Comparison of ENCODE assay signal across 25 mouse cellular contexts in the genomic region with DNA sequence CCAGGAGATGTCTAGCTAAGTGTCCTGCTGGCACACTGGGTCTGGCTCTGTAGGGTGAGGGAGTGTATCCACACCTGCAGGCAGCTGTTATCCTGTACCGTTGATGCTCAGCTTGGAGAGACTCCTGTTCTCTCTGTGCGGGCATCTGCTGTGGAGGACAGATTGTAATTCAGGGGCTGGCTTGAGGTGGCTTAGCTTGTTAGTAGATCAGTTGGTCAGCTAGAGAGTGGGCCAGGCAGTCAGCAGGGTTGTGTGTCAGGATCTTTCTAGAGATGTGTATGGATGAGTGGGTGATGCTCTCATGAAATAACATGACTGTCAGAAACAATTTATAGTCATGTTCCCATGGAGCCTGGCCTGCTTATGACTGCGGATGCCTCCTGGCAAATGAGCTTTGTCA. TPM values are rescaled to one million over a fixed set of nuclear protein-coding genes. Genes with fewer than 3 reads are reported as not detected.
DNase-seq lines count a peak whose midpoint lies in the region; ATAC-seq and TF ChIP-seq lines count a peak whose summit lies in the region.
"Had no signal": no experiment of that assay in that cellular context is flagged by ENCODE, and none has a peak within 500 bp of the region (broad histone marks: within the 10 kb centered on the region; RNA-seq: fewer than 3 reads in every experiment).

No protein-coding gene starts in this region.

- no peak for ATAC-seq in hindbrain, embryonic 13.5 days (ENCODE audit: low FRiP score)
- no peak for ATAC-seq in hindbrain, embryonic 14.5 days (ENCODE audit: low FRiP score)
- ATAC-seq: forebrain, embryonic 14.5 days; forebrain, embryonic 16.5 days had no signal

- no peaks in the 10 kb centered on the region for H3K9me3 ChIP-seq in hindbrain, embryonic 13.5 days
- no peaks in the 10 kb centered on the region for H3K9me3 ChIP-seq in hindbrain, embryonic 14.5 days (ENCODE audit: control insufficient read depth, low read length)
- H3K9me3 ChIP-seq: embryonic facial prominence, embryonic 13.5 days; embryonic facial prominence, embryonic 15.5 days; forebrain, embryonic 10.5 days; forebrain, embryonic 12.5 days had no signal

- no peaks in the 10 kb centered on the region for H3K27me3 ChIP-seq in hindbrain, embryonic 13.5 days
- H3K27me3 ChIP-seq in hindbrain, embryonic 14.5 days (ENCODE audit: control insufficient read depth, insufficient read depth, low read length) = no peaks in the 10 kb centered on the region
- H3K27me3 ChIP-seq: embryonic facial prominence, embryonic 13.5 days; embryonic facial prominence, embryonic 15.5 days; forebrain, embryonic 12.5 days had no signal

- 0 out of 2 replicates have a peak overlapping the region, but pooled peaks have one; percentile 1 for H3K9ac ChIP-seq in hindbrain, embryonic 13.5 days
- no peak overlapping the region for H3K9ac ChIP-seq in hindbrain, embryonic 14.5 days
- H3K9ac ChIP-seq: embryonic facial prominence, embryonic 13.5 days; embryonic facial prominence, embryonic 15.5 days; forebrain, embryonic 12.5 days had no signal

- H3K4me3 ChIP-seq in hindbrain, embryonic 13.5 days = no peak overlapping the region
- no peak overlapping the region for H3K4me3 ChIP-seq in hindbrain, embryonic 14.5 days (replicated peaks; ENCODE audit: low read length)
- no peak overlapping the region for H3K4me3 ChIP-seq in layer of hippocampus, adult 2 months
- H3K4me3 ChIP-seq: embryonic facial prominence, embryonic 13.5 days; embryonic facial prominence, embryonic 15.5 days; erythroblast, embryonic 14.5 days; forebrain, embryonic 10.5 days; forebrain, embryonic 12.5 days had no signal

- H3K27ac ChIP-seq in hindbrain, embryonic 13.5 days = no peak overlapping the region; the same call in 1 of the 2 replicates
- H3K27ac ChIP-seq in hindbrain, embryonic 14.5 days = no peak overlapping the region
- H3K27ac ChIP-seq in layer of hippocampus, adult 2 months = peak overlapping the region; percentile 72
- H3K27ac ChIP-seq: embryonic facial prominence, embryonic 13.5 days; embryonic facial prominence, embryonic 15.5 days; forebrain, embryonic 10.5 days; forebrain, embryonic 12.5 days had no signal

- WGBS in hindbrain, embryonic 13.5 days = 79% methylated on average over 3 of the region's 3 CpGs
- 75% methylated on average over 3 of the region's 3 CpGs for WGBS in hindbrain, embryonic 14.5 days

- no peaks in the 10 kb centered on the region for H3K36me3 ChIP-seq in hindbrain, embryonic 13.5 days
- no peaks in the 10 kb centered on the region for H3K36me3 ChIP-seq in hindbrain, embryonic 14.5 days (replicated peaks; ENCODE audit: control insufficient read depth, insufficient read depth)
- H3K36me3 ChIP-seq: embryonic facial prominence, embryonic 13.5 days; embryonic facial prominence, embryonic 15.5 days; forebrain, embryonic 10.5 days; forebrain, embryonic 12.5 days had no signal

- H3K4me1 ChIP-seq in hindbrain, embryonic 13.5 days (replicated peaks) = peaks cover 23% of the 10 kb centered on the region
- H3K4me1 ChIP-seq in hindbrain, embryonic 14.5 days (replicated peaks; ENCODE audit: control insufficient read depth, insufficient read depth, low read length) = no peaks in the 10 kb centered on the region; the same call in 1 of the 2 replicates
- H3K4me1 ChIP-seq: embryonic facial prominence, embryonic 13.5 days; embryonic facial prominence, embryonic 15.5 days had no signal

- H3K4me2 ChIP-seq in hindbrain, embryonic 13.5 days = no peak overlapping the region
- H3K4me2 ChIP-seq in hindbrain, embryonic 14.5 days (replicated peaks) = no peak overlapping the region
- H3K4me2 ChIP-seq: embryonic facial prominence, embryonic 13.5 days; embryonic facial prominence, embryonic 15.5 days; forebrain, embryonic 12.5 days had no signal

- DNase-seq in cerebellum, postnatal 14 days = peak; percentile 49 to 59
- no peak for DNase-seq in cerebellum, postnatal 25 days
- DNase-seq in hindbrain, embryonic 14.5 days (ENCODE audit: low spot score) = no peak
- no peak for DNase-seq in layer of hippocampus, adult 2 months (ENCODE audit: low spot score in 2 of 2)
- DNase-seq in layer of hippocampus, adult 8-10 months (ENCODE audit: low spot score in 2 of 2) = no peak
- peak; percentile 63 for DNase-seq in retina, postnatal 1 day
- no peak for DNase-seq in retina, embryonic 14.5 days (ENCODE audit: low spot score)
- DNase-seq: adrenal gland, adult 2 months; adrenal gland, postnatal 10 days; adrenal gland, postnatal 25 days; cerebellum, adult 11 months; cerebellum, adult 18-20 months; cerebellum, adult 8-10 months; cerebellum, adult 9-11 months; embryo, embryonic 11 days had no signal

- TF ChIP-seq CTCF in layer of hippocampus, adult 2 months (conservative IDR thresholded peaks at IDR 0.05) = no peak

RNA-seq across cellular contexts. Expression of a gene that starts 24.3 kb away (rescaled TPM):
- 3.5 and 3.6 TPM in 2 replicates for polyA plus RNA-seq in hindbrain, embryonic 13.5 days (2015; fragmentation: Nextera tagmentation; extraction: Ambion mirVana)
- 7.0 and 7.7 TPM in 2 replicates for polyA plus RNA-seq in hindbrain, embryonic 14.5 days (2014; fragmentation: Nextera tagmentation; extraction: Ambion mirVana)
- 10 to 100 TPM; 55.1 to 57.2 TPM for total RNA-seq in layer of hippocampus, adult 2 months (2021)
- total RNA-seq in layer of hippocampus, adult 8-10 months (2022) = 10 to 100 TPM; 50.8 to 58.6 (median 55.0) TPM
- total RNA-seq: common myeloid progenitor, adult 5-6 weeks; MEL had no signal
- polyA plus RNA-seq: erythroblast, embryonic 14.5 days had no signal

Comparison
In these comparisons a context has a peak if more than half of its experiments do, and no peak if none do; other contexts are left out.
1. DNase-seq: peak in cerebellum, postnatal 14 days (2 of 2) and retina, postnatal 1 day (single experiment); none in cerebellum, postnatal 25 days (0 of 2), hindbrain, embryonic 14.5 days (single experiment), layer of hippocampus, adult 2 months (0 of 2), layer of hippocampus, adult 8-10 months (0 of 2) and retina, embryonic 14.5 days (single experiment).